Mouse (Mus musculus): ENCODE data around the gene Zfp663. TPM values are rescaled to one million over a fixed set of nuclear protein-coding genes. Genes with fewer than 3 reads are reported as not detected.
A peak's percentile ranks its signal among the peaks of the same experiment; 100 is the strongest.

Gene Zfp663
- polyA plus RNA-seq, 1 experiment from 2014 or later: 6.2 TPM

DNA sequence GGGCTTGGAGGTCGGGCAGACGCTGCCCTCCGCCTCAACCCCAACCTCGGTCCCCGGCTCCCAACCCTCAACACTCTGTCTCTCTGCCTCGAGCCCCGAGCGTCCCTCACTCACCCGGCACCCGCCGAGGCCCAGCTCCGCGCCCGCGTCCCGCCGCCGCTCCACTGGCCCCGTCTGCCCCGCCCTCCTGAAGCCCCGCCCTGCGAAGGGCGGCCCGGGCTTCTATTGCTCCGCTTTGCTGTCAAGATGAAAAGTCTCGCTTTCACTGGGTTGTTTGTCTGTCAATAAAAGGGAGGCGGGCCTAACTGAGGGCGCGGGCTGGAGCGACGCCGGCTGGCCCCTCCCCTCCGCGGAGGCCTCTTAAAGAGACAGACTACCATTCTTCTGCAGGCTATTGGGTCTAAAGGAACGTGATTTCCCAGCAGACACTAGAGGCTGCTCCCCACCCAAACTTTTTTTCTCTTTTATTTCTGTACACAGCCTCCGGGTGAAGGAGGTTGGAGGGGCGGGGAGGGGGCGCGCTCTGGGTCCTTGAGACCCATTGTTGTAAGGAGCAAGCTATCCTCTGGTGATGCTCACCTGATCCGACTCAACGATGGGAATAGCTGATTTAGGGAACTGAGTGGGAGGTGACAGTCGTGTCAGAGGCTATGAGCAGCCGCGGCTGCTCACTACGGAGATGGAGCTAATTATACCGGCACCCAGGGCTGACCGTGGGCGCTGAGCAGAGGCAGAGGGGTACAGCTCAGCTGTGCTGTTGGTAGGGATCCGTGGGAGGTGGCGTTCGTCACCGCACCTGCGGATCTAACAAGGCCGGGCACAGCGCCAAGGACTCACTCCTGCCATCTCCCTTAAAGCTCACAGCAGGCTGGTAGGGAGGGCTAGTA lies 42.0 kb downstream of the Zfp663 start, which contains the start of gene Elmo2:
Gene Elmo2, minus strand, starts transcription at position 176 of the 887 bp plus-strand sequence.
- 0 out of 2 replicates have a peak, but pooled peaks cover 4% of the 10 kb centered on the region for H3K9me3 ChIP-seq (ENCODE audit: control insufficient read depth, low read length)
- H3K4me2 ChIP-seq (replicated peaks): peak within 1 kb of the TSS; percentile 87
- H3K36me3 ChIP-seq (replicated peaks; ENCODE audit: control insufficient read depth, insufficient read depth): no peaks in the 10 kb centered on the region
- H3K27ac ChIP-seq: peak within 1 kb of the TSS; percentile 94
- peaks cover 39% of the 10 kb centered on the region for H3K4me1 ChIP-seq (replicated peaks; ENCODE audit: control insufficient read depth, insufficient read depth, low read length)
- DNase-seq (ENCODE audit: low spot score): peak; percentile 97
- no peaks in the 10 kb centered on the region for H3K27me3 ChIP-seq (ENCODE audit: control insufficient read depth, insufficient read depth, low read length)
- peak within 1 kb of the TSS; percentile 87 for H3K9ac ChIP-seq
- 0% methylated on average over 55 of the region's 55 CpGs for WGBS
- peak; percentile 98 for ATAC-seq (ENCODE audit: low FRiP score)
- H3K4me3 ChIP-seq (replicated peaks; ENCODE audit: low read length): peak within 1 kb of the TSS; percentile 78

GRCm38 (mm10) chr2:165325521-165326303 lies 42.8 kb downstream of the Zfp663 start:
- peak; percentile 6; the same call in 1 of the 2 replicates for ATAC-seq (ENCODE audit: low FRiP score)
- Histone ChIP-seq H3K4me2 (replicated peaks) (peak overlapping the region; percentile 87), H3K36me3 (replicated peaks; ENCODE audit: control insufficient read depth, insufficient read depth) (no peaks in the 10 kb centered on the region), H3K27ac (peak overlapping the region; percentile 63), H3K27me3 (ENCODE audit: control insufficient read depth, insufficient read depth, low read length) (no peaks in the 10 kb centered on the region), H3K4me1 (replicated peaks; ENCODE audit: control insufficient read depth, insufficient read depth, low read length) (peaks cover 46% of the 10 kb centered on the region), H3K9ac (peak overlapping the region; percentile 87), H3K9me3 (ENCODE audit: control insufficient read depth, low read length) (0 out of 2 replicates have a peak, but pooled peaks cover under 1% of the 10 kb centered on the region), H3K4me3 (replicated peaks; ENCODE audit: low read length) (peak overlapping the region; percentile 78)
- under 1% methylated on average over 22 of the region's 30 CpGs for WGBS
- no peak for DNase-seq (ENCODE audit: low spot score)

GRCm38 (mm10) chr2:165323928-165324327 lies 44.6 kb downstream of the Zfp663 start:
- DNase-seq (ENCODE audit: low spot score) (no peak), ATAC-seq (ENCODE audit: low FRiP score) (no peak)
- Histone ChIP-seq H3K9ac (0 out of 2 replicates have a peak overlapping the region, but pooled peaks have one; percentile 13), H3K4me1 (replicated peaks; ENCODE audit: control insufficient read depth, insufficient read depth, low read length) (peaks cover 46% of the 10 kb centered on the region), H3K4me3 (replicated peaks; ENCODE audit: low read length) (no peak overlapping the region), H3K27me3 (ENCODE audit: control insufficient read depth, insufficient read depth, low read length) (no peaks in the 10 kb centered on the region), H3K4me2 (replicated peaks) (peak overlapping the region; percentile 87), H3K27ac (no peak overlapping the region), H3K36me3 (replicated peaks; ENCODE audit: control insufficient read depth, insufficient read depth) (no peaks in the 10 kb centered on the region), H3K9me3 (ENCODE audit: control insufficient read depth, low read length) (no peaks in the 10 kb centered on the region)
- 46% methylated on average over 5 of the region's 5 CpGs for WGBS

- Histone ChIP-seq H3K27ac (no peak overlapping the region), H3K4me3 (replicated peaks; ENCODE audit: low read length) (no peak overlapping the region), H3K4me1 (replicated peaks; ENCODE audit: control insufficient read depth, insufficient read depth, low read length) (peaks cover 48% of the 10 kb centered on the region), H3K36me3 (replicated peaks; ENCODE audit: control insufficient read depth, insufficient read depth) (no peaks in the 10 kb centered on the region), H3K4me2 (replicated peaks) (0 out of 2 replicates have a peak overlapping the region, but pooled peaks have one; percentile 87), H3K9ac (0 out of 2 replicates have a peak overlapping the region, but pooled peaks have one; percentile 13), H3K9me3 (ENCODE audit: control insufficient read depth, low read length) (no peaks in the 10 kb centered on the region), H3K27me3 (ENCODE audit: control insufficient read depth, insufficient read depth, low read length) (no peaks in the 10 kb centered on the region)
- 78% methylated on average over 5 of the region's 5 CpGs for WGBS
- DNase-seq (ENCODE audit: low spot score) (no peak), ATAC-seq (ENCODE audit: low FRiP score) (no peak)
Observed at GRCm38 (mm10) chr2:165323484-165323883, 45.0 kb downstream of the Zfp663 start.

DNA sequence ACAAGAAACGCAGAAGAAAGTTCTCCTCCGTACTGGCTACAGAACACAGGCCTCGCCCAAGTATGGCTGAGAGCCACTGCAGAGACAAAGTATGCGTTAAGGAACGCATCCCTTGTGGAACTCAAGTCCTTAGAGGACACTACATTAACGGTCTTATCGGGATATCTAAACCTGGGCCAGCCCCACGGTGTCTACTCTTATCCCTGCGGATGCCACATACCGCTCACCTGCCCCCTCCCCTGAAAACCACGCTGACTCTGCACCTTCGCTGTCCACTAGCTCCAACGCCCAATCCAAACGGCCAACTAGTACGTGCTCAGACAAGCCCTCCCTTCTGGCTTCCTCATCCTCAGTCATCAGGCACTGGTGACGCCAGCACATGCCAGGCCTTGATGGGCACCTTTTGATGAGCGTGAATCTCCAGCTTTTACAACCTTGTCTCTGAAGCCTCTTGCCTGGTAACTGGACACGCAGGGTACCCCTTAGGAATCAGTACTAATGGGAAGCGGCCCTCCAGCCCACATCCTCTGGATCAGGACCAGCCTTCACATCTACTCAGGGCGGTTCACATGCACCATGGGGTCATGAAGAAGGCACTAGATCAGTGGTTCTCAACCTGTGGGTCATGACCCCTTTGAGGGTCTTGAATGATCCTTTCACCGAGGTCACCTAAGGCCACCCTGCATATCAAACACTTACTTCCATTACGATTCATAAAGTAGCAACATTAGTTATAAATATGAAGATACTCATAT lies 46.4 kb downstream of the Zfp663 start:
- Histone ChIP-seq H3K9me3 (ENCODE audit: control insufficient read depth, low read length) (no peaks in the 10 kb centered on the region), H3K9ac (no peak overlapping the region), H3K4me1 (replicated peaks; ENCODE audit: control insufficient read depth, insufficient read depth, low read length) (peaks cover 51% of the 10 kb centered on the region), H3K27ac (no peak overlapping the region), H3K36me3 (replicated peaks; ENCODE audit: control insufficient read depth, insufficient read depth) (no peaks in the 10 kb centered on the region), H3K27me3 (ENCODE audit: control insufficient read depth, insufficient read depth, low read length) (no peaks in the 10 kb centered on the region), H3K4me2 (replicated peaks) (no peak overlapping the region), H3K4me3 (replicated peaks; ENCODE audit: low read length) (no peak overlapping the region)
- 89% methylated on average over 22 of the region's 22 CpGs for WGBS
- ATAC-seq (ENCODE audit: low FRiP score) (no peak), DNase-seq (ENCODE audit: low spot score) (no peak)

DNA sequence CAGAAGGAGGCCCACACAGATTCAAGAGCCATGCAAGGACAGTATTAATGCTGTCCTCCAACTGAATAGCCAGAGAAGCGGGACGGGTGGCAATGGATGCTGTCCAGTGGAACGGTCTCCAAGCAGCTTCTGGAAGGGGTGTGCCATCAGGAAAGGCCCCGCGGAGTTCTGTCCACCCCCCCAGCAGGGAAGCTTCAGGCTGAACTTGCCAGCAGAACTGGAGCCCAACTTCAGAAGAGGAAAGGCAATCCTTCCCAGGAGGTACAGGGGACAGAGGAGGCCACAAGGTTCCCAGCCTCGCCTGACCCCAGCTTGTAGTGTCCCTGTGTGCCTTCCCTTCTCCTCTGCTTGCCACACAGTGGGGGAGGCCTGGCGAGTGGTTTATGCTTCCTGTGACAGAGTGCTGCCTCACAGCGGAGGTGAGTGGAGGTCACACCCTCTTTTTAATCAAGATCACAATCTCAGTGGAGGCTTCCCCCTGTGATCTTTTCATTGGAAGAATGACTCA lies 47.1 kb downstream of the Zfp663 start:
- H3K9ac ChIP-seq: no peak overlapping the region
- peaks cover 55% of the 10 kb centered on the region for H3K4me1 ChIP-seq (replicated peaks; ENCODE audit: control insufficient read depth, insufficient read depth, low read length)
- peak overlapping the region; percentile 27; the same call in 1 of the 2 replicates for H3K27ac ChIP-seq
- no peak for DNase-seq (ENCODE audit: low spot score)
- no peak overlapping the region for H3K4me2 ChIP-seq (replicated peaks)
- H3K27me3 ChIP-seq (ENCODE audit: control insufficient read depth, insufficient read depth, low read length): no peaks in the 10 kb centered on the region
- no peaks in the 10 kb centered on the region for H3K9me3 ChIP-seq (ENCODE audit: control insufficient read depth, low read length)
- WGBS: 47% methylated on average over 8 of the region's 8 CpGs
- H3K36me3 ChIP-seq (replicated peaks; ENCODE audit: control insufficient read depth, insufficient read depth): no peaks in the 10 kb centered on the region
- no peak overlapping the region for H3K4me3 ChIP-seq (replicated peaks; ENCODE audit: low read length)
- no peak for ATAC-seq (ENCODE audit: low FRiP score)

DNA sequence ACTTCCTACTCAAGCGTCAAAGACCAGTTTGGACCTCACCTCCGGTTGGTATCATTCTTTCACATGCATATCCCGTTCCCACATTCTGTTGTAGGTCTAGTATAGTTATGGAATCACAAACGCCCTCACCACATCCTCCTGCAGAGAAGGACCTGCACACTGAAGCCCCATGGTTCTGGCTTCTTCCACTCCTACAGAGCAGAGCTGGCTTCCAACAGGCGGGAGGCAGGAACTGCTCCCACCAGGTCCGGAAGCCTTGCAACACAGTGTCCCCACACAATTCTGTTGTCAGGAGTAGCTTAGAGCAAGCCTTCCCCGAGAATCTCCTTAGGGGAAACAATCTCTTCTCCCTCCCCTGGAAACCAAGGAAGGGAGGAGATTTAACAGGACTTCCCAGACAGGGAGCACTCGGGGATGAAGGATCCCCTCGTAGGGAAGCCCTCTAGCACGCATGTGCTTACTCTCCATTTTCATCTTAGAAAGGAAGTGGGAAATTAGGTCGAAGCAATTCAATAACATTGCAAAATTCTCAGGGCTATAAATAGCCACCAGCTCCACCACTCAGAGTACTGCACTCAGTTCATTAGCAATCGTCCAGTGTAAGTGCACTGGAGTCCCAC lies 47.9 kb downstream of the Zfp663 start:
- Histone ChIP-seq H3K9ac (no peak overlapping the region), H3K4me2 (replicated peaks) (no peak overlapping the region), H3K27me3 (ENCODE audit: control insufficient read depth, insufficient read depth, low read length) (no peaks in the 10 kb centered on the region), H3K4me1 (replicated peaks; ENCODE audit: control insufficient read depth, insufficient read depth, low read length) (peaks cover 62% of the 10 kb centered on the region), H3K36me3 (replicated peaks; ENCODE audit: control insufficient read depth, insufficient read depth) (peaks cover 4% of the 10 kb centered on the region; the same call in 1 of the 2 replicates), H3K27ac (no peak overlapping the region), H3K4me3 (replicated peaks; ENCODE audit: low read length) (no peak overlapping the region), H3K9me3 (ENCODE audit: control insufficient read depth, low read length) (no peaks in the 10 kb centered on the region)
- ATAC-seq (ENCODE audit: low FRiP score) (no peak), DNase-seq (ENCODE audit: low spot score) (no peak)
- 66% methylated on average over 12 of the region's 12 CpGs for WGBS

DNA sequence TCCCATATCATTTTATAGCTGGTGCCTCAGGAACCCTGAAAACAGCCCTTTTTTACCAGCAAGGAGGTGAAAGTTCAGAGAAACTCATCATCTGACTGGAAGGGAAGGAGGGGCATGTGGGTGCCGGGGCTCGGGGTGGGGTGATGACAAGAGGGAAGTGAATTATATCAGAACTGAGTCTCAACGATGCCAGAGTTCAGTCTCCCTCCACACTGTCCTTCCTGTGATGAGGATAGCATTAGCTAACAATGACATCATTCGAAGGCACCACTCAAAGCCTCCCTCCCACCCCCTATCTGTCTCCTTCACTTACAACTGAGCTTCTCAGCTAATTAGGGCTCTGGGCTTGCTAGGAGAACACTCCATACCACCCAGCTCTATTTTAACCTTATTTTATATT lies 49.0 kb downstream of the Zfp663 start:
- H3K4me1 ChIP-seq (replicated peaks; ENCODE audit: control insufficient read depth, insufficient read depth, low read length): peaks cover 51% of the 10 kb centered on the region
- 82% methylated on average over 4 of the region's 4 CpGs for WGBS

More for the DNA sequence above, 49.0 kb downstream of the Zfp663 start:
- DNase-seq (ENCODE audit: low spot score): no peak
- no peak for ATAC-seq (ENCODE audit: low FRiP score)
- H3K9me3 ChIP-seq (ENCODE audit: control insufficient read depth, low read length): no peaks in the 10 kb centered on the region
- H3K4me3 ChIP-seq (replicated peaks; ENCODE audit: low read length): no peak overlapping the region
- H3K4me2 ChIP-seq (replicated peaks): no peak overlapping the region
- H3K27me3 ChIP-seq (ENCODE audit: control insufficient read depth, insufficient read depth, low read length): no peaks in the 10 kb centered on the region
- no peak overlapping the region for H3K9ac ChIP-seq
- H3K36me3 ChIP-seq (replicated peaks; ENCODE audit: control insufficient read depth, insufficient read depth): peaks cover 15% of the 10 kb centered on the region
- H3K27ac ChIP-seq: no peak overlapping the region
